Mouse (Mus musculus) megakaryocyte, embryonic 14.5 days (primary cell): ENCODE data around the gene Xntrpc.

Experiments
- FLI1 ChIP-seq: IDR thresholded peaks from 2 replicates; pipeline ENCODE4 v1.6.1; 2012; ENCODE audit warnings: low read length, inconsistent platforms, mixed read lengths
- GATA1 ChIP-seq: IDR thresholded peaks from 3 replicates; pipeline ENCODE4 v1.6.1; 2012; ENCODE audit warnings: mixed read lengths, low read length, inconsistent platforms, borderline replicate concordance

DNA sequence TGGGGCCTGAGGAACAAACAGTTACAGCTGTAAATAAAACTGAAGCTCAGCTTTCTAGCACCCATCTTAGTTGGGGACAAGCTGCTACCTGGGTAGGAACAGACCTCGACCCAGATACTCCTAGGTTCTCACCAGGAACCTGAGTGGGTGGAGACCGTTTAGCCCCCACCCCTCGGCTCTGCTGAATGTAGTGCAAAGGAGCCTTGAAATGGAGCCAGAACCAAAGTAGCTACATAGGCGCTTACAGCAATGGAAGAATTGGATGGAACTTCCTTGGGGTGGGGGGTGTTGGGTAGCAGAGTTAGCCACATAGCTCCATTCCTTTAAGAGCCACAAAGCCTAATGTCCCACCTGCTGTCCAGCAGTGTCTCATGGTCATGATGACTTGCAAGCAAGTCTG lies 48.6 kb upstream of the Xntrpc start:
- TF ChIP-seq GATA1, result no peak
- TF ChIP-seq FLI1, result no peak
